Mouse (Mus musculus): ENCODE data around the gene Tfeb. TPM values are rescaled to one million over a fixed set of nuclear protein-coding genes. Genes with fewer than 3 reads are reported as not detected.
A peak's percentile ranks its signal among the peaks of the same experiment; 100 is the strongest.

Gene Tfeb
- total RNA-seq, 2 experiments from 2014 or later = 10.6 to 12.0 TPM

DNA sequence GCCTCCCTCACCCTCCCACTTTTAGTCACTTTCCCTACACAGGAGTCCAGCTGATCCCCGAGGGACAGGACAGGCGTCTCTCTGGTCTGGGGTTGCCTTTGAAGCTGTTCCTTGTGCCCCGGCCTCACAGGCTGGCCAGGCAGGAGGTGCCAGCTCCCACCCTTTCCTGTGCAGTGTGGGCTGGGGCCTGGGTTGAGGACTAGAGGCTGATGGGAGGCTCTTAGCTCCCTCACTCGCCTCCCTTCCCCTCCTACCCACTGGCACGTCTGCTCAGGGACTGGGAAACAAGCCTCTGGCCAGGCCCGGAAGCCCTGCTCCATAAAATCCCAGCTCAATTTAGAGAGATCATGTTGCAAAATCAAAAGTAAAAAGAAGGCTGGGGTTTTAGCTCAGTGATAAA is 36.8 kb downstream of the Tfeb start:
- DNase-seq (ENCODE audit: low spot score in 2 of 2) = no peak
- intact Hi-C loops (cut with DNase I) = no loop called here

DNA sequence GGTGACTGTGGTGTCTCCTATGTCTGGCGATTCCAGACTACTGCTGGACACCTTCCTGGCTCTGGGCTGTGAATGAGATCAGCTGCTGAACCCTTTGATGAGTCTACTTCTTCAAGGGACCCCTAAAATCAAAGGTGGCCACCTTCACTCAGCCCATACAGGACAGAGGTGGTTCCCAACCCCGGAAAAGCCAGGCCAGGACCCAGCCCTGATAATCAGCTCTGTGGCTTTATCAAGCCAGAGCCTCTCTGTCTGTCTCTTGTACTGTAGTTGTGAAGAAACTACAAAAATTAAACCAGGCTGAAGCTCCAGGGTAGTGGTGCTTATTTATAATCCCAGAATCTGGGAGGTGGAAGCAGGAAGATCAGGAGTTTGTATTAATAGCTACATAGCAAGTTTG is 40.3 kb downstream of the Tfeb start:
- DNase-seq (ENCODE audit: low spot score in 2 of 2) = no peak
- intact Hi-C loops (cut with DNase I) = no loop called here

- no peak for DNase-seq (ENCODE audit: low spot score in 2 of 2)
- intact Hi-C loops (cut with DNase I) = no loop called here
These were observed 43.6 kb downstream of the Tfeb start for GRCm38 (mm10) chr17:47780470-47780869.

GRCm38 (mm10) chr17:47782486-47782885 is 45.7 kb downstream of the Tfeb start:
- intact Hi-C loops (cut with DNase I) = no loop called here
- no peak for DNase-seq (ENCODE audit: low spot score in 2 of 2)

- intact Hi-C loops (cut with DNase I) = no loop called here
- no peak for DNase-seq (ENCODE audit: low spot score in 2 of 2)
These were observed 46.8 kb downstream of the Tfeb start for GRCm38 (mm10) chr17:47783445-47784223.

DNA sequence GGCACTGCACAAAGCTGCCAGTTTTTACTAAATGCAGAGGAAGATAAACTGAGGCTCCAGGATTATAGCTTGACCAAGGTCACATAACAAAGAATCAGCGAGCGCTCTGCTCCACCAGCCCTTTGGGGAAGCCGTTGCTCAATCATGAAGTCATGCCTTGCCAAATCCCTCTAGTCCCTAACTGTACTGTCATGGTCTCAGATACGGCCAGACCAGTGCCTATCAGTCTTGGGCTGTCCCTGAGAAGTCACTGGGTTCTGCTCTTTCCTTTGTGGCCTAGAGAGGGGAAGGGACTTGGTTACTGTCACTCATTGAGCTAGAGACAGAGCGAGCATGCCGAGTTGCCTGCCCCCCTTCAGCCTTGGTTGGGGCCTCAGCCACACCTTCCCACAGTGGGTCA is 47.6 kb downstream of the Tfeb start:
- intact Hi-C loops (cut with DNase I) = no loop called here
- no peak for DNase-seq (ENCODE audit: low spot score in 2 of 2)

GRCm38 (mm10) chr17:47787632-47788031 is 50.8 kb downstream of the Tfeb start:
- DNase-seq (ENCODE audit: low spot score in 2 of 2) = no peak
- intact Hi-C loops (cut with DNase I) = no loop called here

GRCm38 (mm10) chr17:47788306-47788705 is 51.5 kb downstream of the Tfeb start:
- intact Hi-C loops (cut with DNase I) = no loop called here
- no peak for DNase-seq (ENCODE audit: low spot score in 2 of 2)

DNA sequence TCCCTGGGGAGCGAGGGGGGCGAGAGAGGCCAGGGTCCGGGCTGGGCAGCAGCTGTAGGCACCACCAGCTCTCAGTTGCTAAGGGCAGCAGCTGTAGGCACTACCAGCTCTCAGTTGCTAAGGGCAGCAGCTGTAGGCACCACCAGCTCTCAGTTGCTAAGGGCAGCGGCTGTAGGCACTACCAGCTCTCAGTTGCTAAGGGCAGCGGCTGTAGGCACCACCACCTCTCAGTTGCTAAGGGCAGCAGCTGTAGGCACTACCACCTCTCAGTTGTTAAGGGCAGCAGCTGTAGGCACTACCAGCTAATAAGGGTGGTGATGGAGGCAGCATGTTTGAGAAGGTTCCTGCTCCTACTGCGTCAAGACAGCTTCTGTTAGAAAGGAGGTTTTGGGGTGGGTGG is 52.2 kb downstream of the Tfeb start:
- no peak for DNase-seq (ENCODE audit: low spot score in 2 of 2)
- intact Hi-C loops (cut with DNase I) = no loop called here

GRCm38 (mm10) chr17:47792098-47792863 is 55.5 kb downstream of the Tfeb start:
- intact Hi-C loops (cut with DNase I) = loop anchor here (2.0 to 10.0 kb wide), 2 partner anchors 73 to 543 kb away; no protein-coding TSS in a partner anchor
- DNase-seq (ENCODE audit: low spot score in 2 of 2) = peak in 1 of 2 experiments; percentile 35

GRCm38 (mm10) chr17:47793377-47793776 is 56.5 kb downstream of the Tfeb start:
- intact Hi-C loops (cut with DNase I) = loop anchor here (1.0 to 10.0 kb wide), 3 partner anchors 71 to 541 kb away; no protein-coding TSS in a partner anchor
- DNase-seq (ENCODE audit: low spot score in 2 of 2) = peak; percentile 82 to 84

DNA sequence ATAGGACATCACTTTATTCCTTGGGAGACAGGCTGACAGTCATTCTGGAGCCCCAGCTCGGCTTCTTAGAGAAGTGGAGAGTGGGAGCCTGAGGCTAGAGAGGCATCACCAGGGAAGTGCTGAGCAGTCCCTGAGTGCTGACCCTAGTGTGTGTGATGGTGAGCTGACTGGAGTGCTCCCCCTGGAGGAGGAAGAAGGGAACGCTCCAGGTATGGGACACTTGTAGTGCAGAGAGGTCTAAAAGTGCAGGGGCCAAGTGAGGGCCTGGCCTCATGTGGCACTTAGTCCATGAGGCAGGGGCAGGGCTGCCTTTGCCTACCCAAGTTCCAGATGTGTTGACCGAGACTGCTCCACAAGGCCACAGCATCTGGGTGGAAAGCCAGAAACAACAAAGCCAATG is 58.6 kb downstream of the Tfeb start:
- intact Hi-C loops (cut with DNase I) = loop anchor here (10.0 kb wide), 1 partner anchor 539 kb away; no protein-coding TSS in a partner anchor

DNA sequence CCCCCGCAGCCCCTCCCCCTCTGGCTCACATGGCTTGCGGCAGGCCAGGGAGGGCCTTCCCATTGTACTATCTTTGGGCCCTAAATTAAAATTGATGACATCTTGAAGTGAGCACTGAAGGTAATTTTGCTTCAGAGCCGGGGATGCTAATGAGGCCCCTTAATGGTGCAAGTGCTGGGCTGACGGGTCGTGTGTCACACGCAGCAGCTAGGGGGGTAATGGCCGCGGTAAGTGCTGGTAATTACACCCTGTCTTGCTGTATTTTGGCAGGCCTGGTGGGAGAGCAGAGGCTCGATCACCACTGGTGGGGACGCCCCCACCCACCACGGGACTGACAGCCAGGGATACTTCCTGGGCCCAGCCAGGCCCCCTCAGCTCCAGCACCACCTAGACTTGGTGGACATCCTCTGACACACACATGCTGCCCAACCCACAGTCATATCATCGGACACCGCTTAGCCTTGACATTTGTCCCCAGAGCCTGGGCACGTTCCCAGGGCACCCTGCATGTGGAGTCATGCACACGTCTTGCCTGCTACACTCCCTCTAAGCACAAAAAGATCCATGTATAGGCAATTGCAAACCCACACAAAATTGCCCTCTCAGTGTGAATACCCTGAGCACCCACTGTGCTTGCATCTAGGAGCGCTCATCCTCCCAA is 59.5 kb downstream of the Tfeb start:
- DNase-seq (ENCODE audit: low spot score in 2 of 2) = no peak
- intact Hi-C loops (cut with DNase I) = loop anchor here (10.0 kb wide), 1 partner anchor 539 kb away; no protein-coding TSS in a partner anchor

More for the DNA sequence above, 58.6 kb downstream of the Tfeb start:
- DNase-seq (ENCODE audit: low spot score in 2 of 2) = peak in 1 of 2 experiments; percentile 23

GRCm38 (mm10) chr17:47796968-47797367 is 60.1 kb downstream of the Tfeb start:
- DNase-seq (ENCODE audit: low spot score in 2 of 2) = no peak
- intact Hi-C loops (cut with DNase I) = loop anchor here (10.0 kb wide), 1 partner anchor 538 kb away; no protein-coding TSS in a partner anchor

DNA sequence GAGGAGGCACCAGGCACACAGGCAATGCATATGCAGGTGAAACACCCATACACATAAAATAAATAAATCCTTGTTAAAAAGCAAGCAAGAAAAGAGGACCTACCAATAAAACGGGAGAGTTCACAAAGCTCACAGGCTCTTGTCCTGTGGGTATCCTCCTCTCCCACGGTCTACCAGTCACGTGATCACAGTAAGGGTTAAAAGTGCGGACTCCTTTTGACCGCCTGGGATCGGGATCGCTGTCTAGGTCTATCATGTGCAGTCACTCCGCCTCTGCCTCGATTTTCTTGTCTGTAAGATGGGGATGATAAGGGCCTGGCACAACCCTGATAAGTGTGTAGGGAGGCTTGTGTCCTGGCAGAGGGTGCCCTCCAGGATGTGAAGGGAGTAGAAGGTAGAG is 60.6 kb downstream of the Tfeb start:
- no peak for DNase-seq (ENCODE audit: low spot score in 2 of 2)
- intact Hi-C loops (cut with DNase I) = loop anchor here (10.0 kb wide), 1 partner anchor 537 kb away; no protein-coding TSS in a partner anchor

DNA sequence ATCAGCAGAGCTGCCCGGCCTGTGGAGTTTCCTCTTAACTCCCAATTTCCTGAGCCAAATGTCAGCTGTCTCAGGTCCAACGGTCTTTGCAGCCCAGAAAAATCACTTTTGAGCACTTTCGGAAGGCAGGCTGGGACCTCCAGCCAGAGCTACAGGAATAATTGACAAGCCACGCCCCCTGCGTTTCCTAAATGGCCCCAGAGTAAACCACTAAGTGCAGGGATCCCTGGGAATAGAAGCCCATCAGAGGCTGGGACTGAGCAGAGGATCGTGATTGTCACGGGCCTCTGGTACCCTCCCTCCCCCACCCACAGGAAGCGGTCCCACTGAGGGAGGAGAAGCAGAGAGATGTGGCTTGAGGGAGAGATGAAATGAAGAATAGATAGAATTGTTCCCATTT is 66.0 kb downstream of the Tfeb start:
- no peak for DNase-seq (ENCODE audit: low spot score in 2 of 2)
- intact Hi-C loops (cut with DNase I) = no loop called here

DNA sequence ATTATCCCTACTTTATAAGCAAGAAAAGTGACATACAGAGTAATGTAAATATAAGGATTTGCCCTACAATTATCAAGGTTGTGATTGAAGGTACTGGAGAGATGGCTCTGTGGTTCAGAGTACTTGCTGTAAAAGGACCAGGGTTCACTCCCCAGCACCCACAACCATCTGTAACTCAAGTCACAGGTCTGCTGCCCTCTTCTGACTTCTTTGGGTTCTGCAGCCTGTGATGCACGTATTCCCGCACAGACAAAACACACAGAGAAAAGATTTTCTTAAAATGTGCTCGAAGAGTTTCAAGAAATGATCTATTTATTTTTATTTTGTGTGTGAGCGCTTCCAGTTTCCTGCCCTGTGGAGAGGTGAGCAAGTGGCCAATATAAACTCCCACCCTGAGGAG is 66.8 kb downstream of the Tfeb start:
- intact Hi-C loops (cut with DNase I) = no loop called here
- DNase-seq (ENCODE audit: low spot score in 2 of 2) = no peak

DNA sequence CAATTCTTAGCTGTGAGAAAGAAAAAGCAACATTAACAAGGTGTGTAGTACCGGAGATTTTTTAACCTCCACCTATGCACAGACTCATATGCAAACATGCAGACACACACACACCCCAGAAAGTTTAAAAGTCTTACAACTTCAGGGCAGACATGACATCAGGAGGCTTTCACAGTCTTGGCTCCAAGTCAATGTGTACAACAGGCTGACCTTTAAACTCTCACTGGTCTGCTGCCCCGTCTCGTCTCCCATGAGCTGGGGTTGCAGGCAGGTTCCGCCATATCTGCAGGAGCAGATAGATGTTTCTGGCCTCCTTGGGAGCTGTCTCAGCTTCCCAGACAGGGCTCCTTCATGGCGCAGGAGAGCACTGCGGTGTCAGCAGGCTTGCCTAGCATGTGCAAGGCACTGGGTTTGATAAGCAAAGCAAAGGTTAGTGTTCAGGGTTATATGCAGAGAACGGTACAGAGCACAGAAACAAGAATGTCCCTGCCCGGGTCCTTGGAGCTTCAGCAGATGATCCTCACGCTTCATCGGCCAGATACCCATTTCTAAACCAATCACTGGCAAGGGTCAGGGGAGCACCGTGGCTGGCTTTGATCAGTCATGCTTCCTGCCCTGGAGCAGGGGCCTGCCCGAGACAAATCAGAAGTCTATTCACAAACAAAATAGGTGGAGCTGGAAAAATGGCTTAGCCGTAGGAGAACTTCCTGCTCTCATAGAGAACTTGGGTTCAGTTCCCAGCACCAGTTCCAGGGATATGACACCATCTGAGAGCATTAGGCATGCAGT is 68.4 kb downstream of the Tfeb start:
- intact Hi-C loops (cut with DNase I) = no loop called here
- no peak for DNase-seq (ENCODE audit: low spot score in 2 of 2)

- peak; percentile 29 to 34 for DNase-seq (ENCODE audit: low spot score in 2 of 2)
- intact Hi-C loops (cut with DNase I) = no loop called here
These were observed 69.4 kb downstream of the Tfeb start for GRCm38 (mm10) chr17:47806230-47806629.
